Mouse (Mus musculus) stomach, embryonic 16.5 days (tissue): ENCODE measurements at regions not wholly inside any gene's neighbourhood (a gene's known extent, or its start where the extent isn't known, plus 50 kb on each side); places are given as distances from the start of the nearest gene placed in this dataset.

ENCODE experiments used
- ATAC-seq: fragments of 200-750 bp; cut with Nextera tagmentation; 2 replicates; pipeline ENCODE4 v1.8.0; 2017; ENCODE audit warnings: moderate number of reproducible peaks, moderate TSS enrichment; ENCODE audit not compliant: insufficient read depth, low FRiP score
- H3K27ac ChIP-seq: fragments of 300-500 bp; sonication (generic); 2 replicates; pipeline ENCODE4 v1.5.1; 2014; ENCODE audit warnings: low read length
- H3K27me3 ChIP-seq: fragments of 300-500 bp; sonication (generic); 2 replicates; pipeline ENCODE4 v1.6.1; 2014; ENCODE audit warnings: low read length, control low read depth, mixed read lengths; ENCODE audit not compliant: control insufficient read depth, insufficient read depth
- H3K36me3 ChIP-seq: fragments of 300-500 bp; sonication (generic); 2 replicates; pipeline ENCODE4 v1.6.1; 2014; ENCODE audit warnings: low read length; ENCODE audit not compliant: control insufficient read depth, insufficient read depth
- H3K4me1 ChIP-seq: fragments of 300-500 bp; sonication (generic); 2 replicates; pipeline ENCODE4 v1.6.1; 2014; ENCODE audit warnings: low read length, control low read depth, mixed read lengths; ENCODE audit not compliant: control insufficient read depth, insufficient read depth
- H3K4me2 ChIP-seq: fragments of 300-500 bp; sonication (generic); 2 replicates; pipeline ENCODE4 v1.6.1; 2014; ENCODE audit warnings: low read depth, low read length, mixed read lengths
- H3K4me3 ChIP-seq: fragments of 300-500 bp; sonication (generic); replicated peaks from 2 replicates; pipeline ENCODE4 v1.5.1; 2014; ENCODE audit warnings: mild to moderate bottlenecking, low read length
- H3K9ac ChIP-seq: fragments of 300-500 bp; sonication (generic); 2 replicates; pipeline ENCODE4 v1.6.1; 2014; ENCODE audit warnings: low read length
- H3K9me3 ChIP-seq: fragments of 300-500 bp; sonication (generic); replicated peaks from 2 replicates; pipeline ENCODE4 v1.6.1; 2016; ENCODE audit warnings: low read length, control low read depth; ENCODE audit not compliant: control insufficient read depth
- WGBS: fragments of 180-500 bp; shearing (Covaris S2); extraction: QIAGEN DNeasy Blood & Tissue Kit; methylation state at CpG from one replicate; pipeline ENCODE4 v1.1.7; 2014; 5-methylcytosine and 5-hydroxymethylcytosine counted together

- 51% methylated on average over 4 of the region's 4 CpGs for WGBS
- Histone ChIP-seq H3K4me2 (no peak overlapping the region), H3K27me3 (no peaks in the 10 kb centered on the region), H3K4me1 (peaks cover 1% of the 10 kb centered on the region; the same call in 1 of the 2 replicates), H3K36me3 (no peaks in the 10 kb centered on the region), H3K4me3 (no peak overlapping the region), H3K27ac (no peak overlapping the region), H3K9me3 (no peaks in the 10 kb centered on the region), H3K9ac (no peak overlapping the region)
- ATAC-seq: no peak
Measured at GRCm38 (mm10) chr9:63861418-63861817, 103.6 kb upstream of the Smad3 start.

GRCm38 (mm10) chr9:63860196-63860595, 102.4 kb upstream of the Smad3 start:
- WGBS: 68% methylated on average over 2 of the region's 2 CpGs
- Histone ChIP-seq H3K4me1 (peaks cover 4% of the 10 kb centered on the region; the same call in 1 of the 2 replicates), H3K27ac (no peak overlapping the region), H3K4me2 (no peak overlapping the region), H3K9me3 (no peaks in the 10 kb centered on the region), H3K36me3 (no peaks in the 10 kb centered on the region), H3K27me3 (no peaks in the 10 kb centered on the region), H3K9ac (no peak overlapping the region), H3K4me3 (no peak overlapping the region)
- no peak for ATAC-seq

- no peak overlapping the region for H3K4me3 ChIP-seq
- no peak overlapping the region for H3K4me2 ChIP-seq
- H3K36me3 ChIP-seq: no peaks in the 10 kb centered on the region
- H3K9me3 ChIP-seq: no peaks in the 10 kb centered on the region
- ATAC-seq: no peak
- H3K27me3 ChIP-seq: no peaks in the 10 kb centered on the region
- no peak overlapping the region for H3K9ac ChIP-seq
- H3K4me1 ChIP-seq: peaks cover 4% of the 10 kb centered on the region; the same call in 1 of the 2 replicates
- H3K27ac ChIP-seq: no peak overlapping the region
- WGBS: 60% methylated on average over 9 of the region's 9 CpGs
Measured at GRCm38 (mm10) chr9:63856065-63856736, 98.4 kb upstream of the Smad3 start.

- H3K9ac ChIP-seq: no peak overlapping the region
- WGBS: 56% methylated on average over 12 of the region's 12 CpGs
- no peaks in the 10 kb centered on the region for H3K36me3 ChIP-seq
- H3K4me2 ChIP-seq: no peak overlapping the region
- peaks cover 4% of the 10 kb centered on the region; the same call in 1 of the 2 replicates for H3K4me1 ChIP-seq
- no peaks in the 10 kb centered on the region for H3K27me3 ChIP-seq
- H3K4me3 ChIP-seq: no peak overlapping the region
- ATAC-seq: no peak
- H3K27ac ChIP-seq: no peak overlapping the region
- H3K9me3 ChIP-seq: no peaks in the 10 kb centered on the region
Measured at GRCm38 (mm10) chr9:63851809-63852208, 94.0 kb upstream of the Smad3 start.

GRCm38 (mm10) chr9:63850316-63850693, 92.5 kb upstream of the Smad3 start:
- no peak overlapping the region for H3K9ac ChIP-seq
- 84% methylated on average over 2 of the region's 2 CpGs for WGBS
- peak; percentile 21; the same call in 1 of the 2 replicates for ATAC-seq

GRCm38 (mm10) chr9:63849564-63850315, 91.9 kb upstream of the Smad3 start:
- ATAC-seq: no peak
- no peaks in the 10 kb centered on the region for H3K9me3 ChIP-seq
- no peaks in the 10 kb centered on the region for H3K36me3 ChIP-seq
- no peak overlapping the region for H3K9ac ChIP-seq
- no peak overlapping the region for H3K4me3 ChIP-seq
- no peak overlapping the region for H3K27ac ChIP-seq
- 74% methylated on average over 12 of the region's 12 CpGs for WGBS
- H3K4me2 ChIP-seq: no peak overlapping the region
- H3K27me3 ChIP-seq: no peaks in the 10 kb centered on the region; the same call in 1 of the 2 replicates
- no peaks in the 10 kb centered on the region for H3K4me1 ChIP-seq

More at GRCm38 (mm10) chr9:63850316-63850693, 92.5 kb upstream of the Smad3 start:
- Histone ChIP-seq H3K4me1 (no peaks in the 10 kb centered on the region), H3K4me2 (no peak overlapping the region), H3K9me3 (no peaks in the 10 kb centered on the region), H3K36me3 (no peaks in the 10 kb centered on the region), H3K27ac (no peak overlapping the region), H3K4me3 (no peak overlapping the region), H3K27me3 (no peaks in the 10 kb centered on the region; the same call in 1 of the 2 replicates)

GRCm38 (mm10) chr9:63843883-63844485, 86.2 kb upstream of the Smad3 start:
- H3K27ac ChIP-seq: no peak overlapping the region
- H3K27me3 ChIP-seq: no peaks in the 10 kb centered on the region; the same call in 1 of the 2 replicates
- no peaks in the 10 kb centered on the region for H3K4me1 ChIP-seq
- H3K9me3 ChIP-seq: no peaks in the 10 kb centered on the region
- H3K4me3 ChIP-seq: no peak overlapping the region
- H3K4me2 ChIP-seq: no peak overlapping the region
- 28% methylated on average over 10 of the region's 10 CpGs for WGBS
- H3K9ac ChIP-seq: no peak overlapping the region
- no peaks in the 10 kb centered on the region for H3K36me3 ChIP-seq
- ATAC-seq: peak; percentile 33; the same call in 1 of the 2 replicates

- ATAC-seq: peak; percentile 31; the same call in 1 of the 2 replicates
- WGBS: 46% methylated on average over 2 of the region's 2 CpGs
Measured at GRCm38 (mm10) chr9:63843431-63843830, 85.6 kb upstream of the Smad3 start.

GRCm38 (mm10) chr9:63841102-63841501, 83.3 kb upstream of the Smad3 start:
- no peak for ATAC-seq
- no peaks in the 10 kb centered on the region for H3K9me3 ChIP-seq
- H3K36me3 ChIP-seq: no peaks in the 10 kb centered on the region
- 83% methylated on average over 14 of the region's 14 CpGs for WGBS
- H3K27me3 ChIP-seq: no peaks in the 10 kb centered on the region; the same call in 1 of the 2 replicates
- no peak overlapping the region for H3K4me2 ChIP-seq
- H3K4me3 ChIP-seq: no peak overlapping the region
- H3K9ac ChIP-seq: no peak overlapping the region
- H3K4me1 ChIP-seq: peaks cover 4% of the 10 kb centered on the region; the same call in 1 of the 2 replicates
- H3K27ac ChIP-seq: no peak overlapping the region

More at GRCm38 (mm10) chr9:63843431-63843830, 85.6 kb upstream of the Smad3 start:
- H3K4me3 ChIP-seq: no peak overlapping the region
- no peak overlapping the region for H3K9ac ChIP-seq
- H3K27ac ChIP-seq: no peak overlapping the region
- no peaks in the 10 kb centered on the region for H3K9me3 ChIP-seq
- H3K27me3 ChIP-seq: no peaks in the 10 kb centered on the region; the same call in 1 of the 2 replicates
- no peaks in the 10 kb centered on the region for H3K4me1 ChIP-seq
- no peak overlapping the region for H3K4me2 ChIP-seq
- H3K36me3 ChIP-seq: no peaks in the 10 kb centered on the region
